Mouse (Mus musculus) MEL-GATA-1-ER (cell line): Measurements from ENCODE around the gene Tpp1.

ENCODE experiments used
- DNase-seq: peaks from one replicate; pipeline ENCODE4 v3.0.0-alpha.2; 2012; ENCODE audit warnings: low read depth; ENCODE audit errors: extremely low read depth

Gene Tpp1

GRCm38 (mm10) chr7:105728701-105729428 lies 23.2 kb downstream of the Tpp1 start:
- DNase-seq = no peak

- no peak for DNase-seq
These were observed 25.1 kb downstream of the Tpp1 start for GRCm38 (mm10) chr7:105726980-105727325.

DNA sequence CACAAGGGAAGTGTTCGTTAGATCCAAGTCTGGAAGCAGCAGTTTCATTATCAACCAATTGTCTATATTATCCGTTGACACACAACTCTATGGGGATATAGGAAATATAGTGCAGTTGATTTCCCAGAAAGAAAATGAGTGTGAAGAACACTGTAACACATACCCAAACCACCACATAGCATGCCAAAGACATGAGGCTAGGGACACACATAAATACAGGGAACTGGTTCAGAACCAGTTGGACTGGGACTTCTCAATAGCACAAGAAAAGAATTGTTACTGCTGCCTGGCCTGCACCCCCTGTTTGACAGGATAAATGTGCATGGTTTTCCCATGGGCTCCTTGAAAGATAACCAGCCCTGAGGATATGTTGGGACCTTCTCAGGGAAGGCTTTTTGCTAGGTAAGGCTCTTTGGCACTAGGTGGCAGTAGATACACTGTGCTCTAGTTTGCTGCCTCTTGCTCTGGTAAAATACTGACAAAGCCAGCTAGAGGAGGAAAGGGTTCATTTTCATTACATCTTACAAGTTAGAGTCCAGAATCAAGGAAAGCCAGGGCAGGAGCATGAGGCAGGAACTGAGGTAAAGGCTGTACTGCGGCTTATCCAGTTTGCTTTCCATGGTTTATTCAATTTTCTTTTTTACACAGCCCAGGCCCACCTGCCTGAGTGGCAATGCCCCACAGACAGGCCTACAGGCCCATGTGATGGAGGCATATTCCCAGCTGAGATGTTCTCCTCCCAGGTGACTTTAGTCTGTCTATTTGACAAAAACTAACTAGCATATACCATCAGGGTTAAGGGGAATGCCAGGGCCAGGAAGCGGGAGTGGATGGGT lies 25.7 kb downstream of the Tpp1 start:
- no peak for DNase-seq

GRCm38 (mm10) chr7:105721916-105722315 lies 30.1 kb downstream of the Tpp1 start:
- DNase-seq = no peak

GRCm38 (mm10) chr7:105715366-105715765 lies 36.7 kb downstream of the Tpp1 start:
- no peak for DNase-seq

GRCm38 (mm10) chr7:105708733-105709132 lies 43.3 kb downstream of the Tpp1 start:
- DNase-seq = peak; percentile 33

GRCm38 (mm10) chr7:105703816-105704215 lies 48.2 kb downstream of the Tpp1 start:
- DNase-seq = no peak

DNA sequence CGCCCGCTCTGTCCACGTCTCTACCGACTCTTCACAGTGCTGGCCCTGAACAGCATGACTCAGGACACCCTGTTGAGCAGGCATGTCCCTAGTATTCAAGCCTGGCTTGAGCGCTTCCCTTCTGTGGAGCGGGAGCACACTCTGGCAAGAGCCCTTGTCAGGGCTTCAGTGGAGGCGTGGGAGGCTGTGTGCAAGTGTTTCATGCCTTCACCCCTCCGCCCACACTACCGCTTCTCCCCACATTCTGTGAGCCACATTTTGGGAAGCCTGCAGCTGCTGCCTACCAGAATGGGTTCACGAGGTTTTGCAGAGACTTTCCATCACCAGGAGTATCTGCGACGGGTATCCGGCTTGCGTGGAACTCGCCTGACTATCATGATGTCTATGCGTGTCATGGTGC lies 48.9 kb downstream of the Tpp1 start:
- DNase-seq = no peak
